Mouse (Mus musculus): ENCODE measurements at regions not wholly inside any gene's neighbourhood (a gene's known extent, or its start where the extent isn't known, plus 50 kb on each side); places are given as distances from the start of the nearest gene placed in this dataset.

- no peak overlapping the region for H3K27ac ChIP-seq (replicated peaks; ENCODE audit: low read depth, low read length)
- peak overlapping the region; percentile 45; the same call in 1 of the 2 replicates for H3K4me2 ChIP-seq (replicated peaks; ENCODE audit: low read depth, low read length, severe bottlenecking)
- H3K27me3 ChIP-seq (ENCODE audit: control insufficient read depth, insufficient read depth, low read length): peaks cover 47% of the 10 kb centered on the region
- H3K4me1 ChIP-seq (ENCODE audit: control insufficient read depth, insufficient read depth, low read length): peaks cover 10% of the 10 kb centered on the region
- no peak overlapping the region for H3K4me3 ChIP-seq (replicated peaks; ENCODE audit: low read length)
- ATAC-seq (ENCODE audit: low FRiP score, low read depth) (no peak), DNase-seq (ENCODE audit: low spot score) (no peak)
- no peak for TF ChIP-seq POLR2A (IDR thresholded peaks at IDR 0.05; ENCODE audit: borderline replicate concordance, extremely low read depth, insufficient read depth, insufficient read length)
- H3K9ac ChIP-seq (ENCODE audit: low read depth, low read length, severe bottlenecking): no peak overlapping the region
- no peaks in the 10 kb centered on the region for H3K36me3 ChIP-seq (ENCODE audit: control insufficient read depth, insufficient read depth, low read length)
- no peaks in the 10 kb centered on the region for H3K9me3 ChIP-seq (ENCODE audit: control insufficient read depth, low read length)
- WGBS: 8% methylated on average over 4 of the region's 4 CpGs
These were observed 55.4 kb downstream of the Uncx start for GRCm38 (mm10) chr5:139598715-139599114.

GRCm38 (mm10) chr5:139599191-139599937, 56.1 kb downstream of the Uncx start:
- no peak overlapping the region for H3K27ac ChIP-seq (replicated peaks; ENCODE audit: low read depth, low read length)
- no peak for TF ChIP-seq POLR2A (IDR thresholded peaks at IDR 0.05; ENCODE audit: borderline replicate concordance, extremely low read depth, insufficient read depth, insufficient read length)
- DNase-seq (ENCODE audit: low spot score): no peak
- H3K4me1 ChIP-seq (ENCODE audit: control insufficient read depth, insufficient read depth, low read length): peaks cover 10% of the 10 kb centered on the region
- peak overlapping the region; percentile 45 for H3K4me2 ChIP-seq (replicated peaks; ENCODE audit: low read depth, low read length, severe bottlenecking)
- peak overlapping the region; percentile 24 for H3K4me3 ChIP-seq (replicated peaks; ENCODE audit: low read length)
- peaks cover 43% of the 10 kb centered on the region for H3K27me3 ChIP-seq (ENCODE audit: control insufficient read depth, insufficient read depth, low read length)
- H3K9ac ChIP-seq (ENCODE audit: low read depth, low read length, severe bottlenecking): peak overlapping the region; percentile 34; the same call in 1 of the 2 replicates
- H3K9me3 ChIP-seq (ENCODE audit: control insufficient read depth, low read length): no peaks in the 10 kb centered on the region
- H3K36me3 ChIP-seq (ENCODE audit: control insufficient read depth, insufficient read depth, low read length): no peaks in the 10 kb centered on the region
- peak; percentile 71 for ATAC-seq (ENCODE audit: low FRiP score, low read depth)
- 3% methylated on average over 24 of the region's 25 CpGs for WGBS

- no peaks in the 10 kb centered on the region for H3K9me3 ChIP-seq (ENCODE audit: control insufficient read depth, low read length)
- no peak overlapping the region for H3K27ac ChIP-seq (replicated peaks; ENCODE audit: low read depth, low read length)
- no peak for DNase-seq (ENCODE audit: low spot score)
- H3K4me1 ChIP-seq (ENCODE audit: control insufficient read depth, insufficient read depth, low read length): peaks cover 10% of the 10 kb centered on the region
- no peak for TF ChIP-seq POLR2A (IDR thresholded peaks at IDR 0.05; ENCODE audit: borderline replicate concordance, extremely low read depth, insufficient read depth, insufficient read length)
- no peak overlapping the region for H3K4me3 ChIP-seq (replicated peaks; ENCODE audit: low read length)
- no peak overlapping the region for H3K9ac ChIP-seq (ENCODE audit: low read depth, low read length, severe bottlenecking)
- WGBS: 6% methylated on average over 15 of the region's 15 CpGs
- H3K36me3 ChIP-seq (ENCODE audit: control insufficient read depth, insufficient read depth, low read length): no peaks in the 10 kb centered on the region
- no peak for ATAC-seq (ENCODE audit: low FRiP score, low read depth)
- no peak overlapping the region for H3K4me2 ChIP-seq (replicated peaks; ENCODE audit: low read depth, low read length, severe bottlenecking)
- peaks cover 37% of the 10 kb centered on the region for H3K27me3 ChIP-seq (ENCODE audit: control insufficient read depth, insufficient read depth, low read length)
These were observed 56.9 kb downstream of the Uncx start for GRCm38 (mm10) chr5:139600213-139600612.

GRCm38 (mm10) chr5:139602860-139603259, 59.6 kb downstream of the Uncx start:
- no peak overlapping the region for H3K4me3 ChIP-seq (replicated peaks; ENCODE audit: low read length)
- no peak overlapping the region for H3K9ac ChIP-seq (ENCODE audit: low read depth, low read length, severe bottlenecking)
- ATAC-seq (ENCODE audit: low FRiP score, low read depth) (no peak), DNase-seq (ENCODE audit: low spot score) (no peak)
- peaks cover 38% of the 10 kb centered on the region for H3K27me3 ChIP-seq (ENCODE audit: control insufficient read depth, insufficient read depth, low read length)
- H3K9me3 ChIP-seq (ENCODE audit: control insufficient read depth, low read length): no peaks in the 10 kb centered on the region
- H3K4me1 ChIP-seq (ENCODE audit: control insufficient read depth, insufficient read depth, low read length): peaks cover 10% of the 10 kb centered on the region
- no peaks in the 10 kb centered on the region for H3K36me3 ChIP-seq (ENCODE audit: control insufficient read depth, insufficient read depth, low read length)
- H3K4me2 ChIP-seq (replicated peaks; ENCODE audit: low read depth, low read length, severe bottlenecking): no peak overlapping the region
- TF ChIP-seq POLR2A (IDR thresholded peaks at IDR 0.05; ENCODE audit: borderline replicate concordance, extremely low read depth, insufficient read depth, insufficient read length): no peak
- WGBS: 74% methylated on average over 4 of the region's 4 CpGs
- H3K27ac ChIP-seq (replicated peaks; ENCODE audit: low read depth, low read length): no peak overlapping the region

GRCm38 (mm10) chr5:139603535-139603934, 60.2 kb downstream of the Uncx start:
- H3K27me3 ChIP-seq (ENCODE audit: control insufficient read depth, insufficient read depth, low read length): peaks cover 36% of the 10 kb centered on the region
- no peak overlapping the region for H3K4me3 ChIP-seq (replicated peaks; ENCODE audit: low read length)
- peaks cover 10% of the 10 kb centered on the region for H3K4me1 ChIP-seq (ENCODE audit: control insufficient read depth, insufficient read depth, low read length)
- no peak overlapping the region for H3K9ac ChIP-seq (ENCODE audit: low read depth, low read length, severe bottlenecking)
- no peak overlapping the region for H3K27ac ChIP-seq (replicated peaks; ENCODE audit: low read depth, low read length)
- H3K4me2 ChIP-seq (replicated peaks; ENCODE audit: low read depth, low read length, severe bottlenecking): no peak overlapping the region
- WGBS: 17% methylated on average over 4 of the region's 4 CpGs
- DNase-seq (ENCODE audit: low spot score) (no peak), ATAC-seq (ENCODE audit: low FRiP score, low read depth) (no peak)
- H3K36me3 ChIP-seq (ENCODE audit: control insufficient read depth, insufficient read depth, low read length): no peaks in the 10 kb centered on the region
- H3K9me3 ChIP-seq (ENCODE audit: control insufficient read depth, low read length): no peaks in the 10 kb centered on the region
- TF ChIP-seq POLR2A (IDR thresholded peaks at IDR 0.05; ENCODE audit: borderline replicate concordance, extremely low read depth, insufficient read depth, insufficient read length): no peak
